Mouse (Mus musculus) small intestine, adult 2 months (tissue): ENCODE data around the gene Cflar.
A peak's percentile ranks its signal among the peaks of the same experiment; 100 is the strongest.

Experiments used
- CTCF ChIP-seq: fragments of 200-500 bp; IDR thresholded peaks from 2 replicates; pipeline ENCODE4 v1.5.1; 2012; ENCODE audit warnings: low read depth, mild to moderate bottlenecking, control low read depth, inconsistent platforms, low read length, moderate library complexity, mixed read lengths; ENCODE audit not compliant: insufficient replicate concordance, insufficient read length; ENCODE audit errors: extremely low read depth
- POLR2A ChIP-seq: fragments of 200-500 bp; IDR thresholded peaks from 2 replicates; pipeline ENCODE4 v1.6.1; 2012; ENCODE audit warnings: low read depth, mild to moderate bottlenecking, control low read depth, inconsistent platforms, low read length, moderate library complexity

DNA sequence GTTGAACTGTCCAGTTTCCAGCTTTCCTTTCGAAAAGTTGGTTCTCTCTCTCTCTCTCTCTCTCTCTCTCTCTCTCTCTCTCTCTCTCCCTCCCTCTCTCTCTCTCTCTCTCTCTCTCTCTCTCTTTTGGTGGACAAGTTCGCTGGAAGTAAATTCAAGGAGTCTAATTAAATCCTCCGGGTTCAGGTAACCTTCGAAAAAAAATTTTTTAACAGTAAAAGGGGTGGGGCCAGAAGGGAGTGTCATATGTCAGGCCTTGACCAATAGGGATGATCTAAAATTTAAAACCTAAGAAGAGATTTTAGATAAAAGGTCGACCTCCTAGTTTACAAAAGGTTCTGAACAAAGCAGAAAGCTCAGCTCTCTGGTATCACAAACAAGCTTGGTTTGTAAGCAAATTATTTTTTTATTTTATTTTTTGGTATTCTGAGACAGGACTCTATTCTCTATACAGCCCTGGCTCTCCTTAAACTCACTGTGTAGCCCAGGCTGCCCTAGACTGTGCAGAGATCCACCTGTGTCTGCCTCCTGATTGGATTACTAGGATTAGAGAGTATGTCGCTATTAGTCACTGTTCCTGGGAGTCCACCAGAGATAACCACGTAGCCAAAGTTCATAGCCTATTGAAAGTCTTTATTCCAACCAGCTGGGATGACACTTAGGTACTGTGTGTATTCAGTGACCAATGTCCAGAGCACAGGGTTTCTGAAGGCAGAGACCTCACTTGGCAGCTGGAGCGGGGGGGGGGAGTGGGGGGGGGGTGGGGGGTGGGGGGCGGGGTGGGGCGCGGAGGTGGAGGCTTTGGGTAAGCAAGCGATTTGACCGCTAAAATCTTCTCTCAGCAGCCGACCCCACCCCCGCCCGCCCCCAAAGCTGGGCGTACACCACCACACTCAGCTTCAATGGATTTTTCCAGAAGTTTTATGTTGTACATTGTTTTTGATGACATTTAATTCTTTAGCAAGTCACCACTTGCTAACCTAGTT, 1.1 kb downstream of the Cflar start:
- TF ChIP-seq POLR2A (peak; percentile 39; the same call in 1 of the 2 replicates), CTCF (no peak)
